Mouse (Mus musculus): ENCODE results near the gene Pmepa1.

DNA sequence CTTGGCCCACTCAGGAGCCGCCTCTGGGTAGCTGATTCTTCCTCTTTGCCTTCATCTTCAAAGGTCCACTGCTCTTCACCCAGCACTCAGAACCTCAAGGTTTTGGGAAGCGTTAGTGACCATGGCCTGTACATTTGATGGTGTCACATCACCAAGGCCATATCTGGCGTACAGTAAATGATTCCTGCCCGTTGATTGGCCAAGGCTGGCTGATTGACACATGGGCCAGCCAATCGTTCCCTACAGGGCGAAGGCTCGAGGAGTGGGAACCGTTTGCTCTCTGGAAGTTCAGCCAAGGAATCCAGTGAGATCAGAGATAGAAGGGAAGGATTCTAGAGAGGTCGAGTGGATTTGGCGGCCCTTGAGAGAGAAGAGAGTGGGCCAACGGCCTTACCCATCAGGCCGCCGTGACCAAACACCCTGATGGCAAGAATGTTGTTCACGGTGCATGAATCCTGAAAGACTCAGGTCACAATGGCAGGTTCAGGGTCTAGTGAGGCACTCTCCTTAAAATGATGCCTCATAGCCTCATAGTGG lies 70.7 kb downstream of the Pmepa1 start:
- TF ChIP-seq CTCF (IDR thresholded peaks at IDR 0.05): no peak
- no peak for TF ChIP-seq EP300 (IDR thresholded peaks at IDR 0.05)

All from lung, postnatal 0 days (tissue).